Mouse (Mus musculus): Measurements from ENCODE around the gene Fndc7.

- TF ChIP-seq CTCF (IDR thresholded peaks at IDR 0.05; ENCODE audit: insufficient read depth, low read length) (no peak), POLR2A (IDR thresholded peaks at IDR 0.05; ENCODE audit: borderline replicate concordance, extremely low read depth, low read depth, low read length) (no peak)
Observed at GRCm38 (mm10) chr3:108830493-108830892, 59.3 kb downstream of the Fndc7 start.
